Mouse (Mus musculus): ENCODE data around the gene Slc35a2. TPM values are rescaled to one million over a fixed set of nuclear protein-coding genes. Genes with fewer than 3 reads are reported as not detected.

The Slc35a2 gene
- polyA plus RNA-seq, 1 experiment, result 20.6 TPM

DNA sequence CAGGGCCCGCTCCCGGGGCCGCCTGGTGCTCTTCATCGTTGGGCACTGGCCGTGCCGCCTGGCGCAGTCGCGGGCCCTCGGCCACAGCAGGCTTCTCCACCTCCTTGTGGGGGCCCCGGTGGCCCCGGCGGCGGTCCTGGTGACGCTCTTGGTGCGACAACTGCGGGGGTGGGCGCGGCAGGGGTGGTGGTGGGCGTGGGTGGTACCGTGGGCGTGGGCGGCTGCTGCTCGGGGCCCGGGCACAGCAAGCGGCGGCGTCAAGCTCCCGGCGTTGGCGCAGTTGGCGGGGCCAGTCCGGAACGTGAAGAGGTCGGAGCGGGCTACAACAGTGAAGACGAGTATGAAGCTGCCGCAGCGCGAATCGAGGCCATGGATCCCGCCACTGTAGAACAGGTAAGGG, 41.5 kb upstream of the Slc35a2 start:
- TF ChIP-seq MYOD1 (IDR thresholded peaks at IDR 0.05; ENCODE audit: control insufficient read depth, insufficient read length, low read depth), result no peak
- no peak for TF ChIP-seq MAX (IDR thresholded peaks at IDR 0.05)
- TF ChIP-seq MYOG (IDR thresholded peaks at IDR 0.05; ENCODE audit: control insufficient read depth, extremely low read depth, insufficient read length), result no peak
- TF ChIP-seq FOSL1 (IDR thresholded peaks at IDR 0.05; ENCODE audit: insufficient read depth, low read length, poor library complexity, severe bottlenecking), result no peak
- no peak for TF ChIP-seq CEBPB (IDR thresholded peaks at IDR 0.05; ENCODE audit: low read depth)
- TF ChIP-seq USF1 (IDR thresholded peaks at IDR 0.05; ENCODE audit: low read depth), result no peak
- no peak for TF ChIP-seq CTCF (IDR thresholded peaks at IDR 0.05; ENCODE audit: control insufficient read depth, insufficient read depth, insufficient read length)
- H3K36me3 ChIP-seq (ENCODE audit: control insufficient read depth, insufficient read depth), result peaks cover 3% of the 10 kb centered on the region
- H3K79me2 ChIP-seq (ENCODE audit: control insufficient read depth, insufficient read depth), result peaks cover 54% of the 10 kb centered on the region
- H3ac ChIP-seq (ENCODE audit: control insufficient read depth, insufficient read length, low read depth), result peak overlapping the region; percentile 90
- peaks cover 36% of the 10 kb centered on the region for H3K79me3 ChIP-seq (ENCODE audit: low read depth)
- no peaks in the 10 kb centered on the region for H3K27me3 ChIP-seq (ENCODE audit: control insufficient read depth, insufficient read depth, insufficient read length)
- H3K4me3 ChIP-seq (ENCODE audit: insufficient read depth, poor library complexity, severe bottlenecking), result peak overlapping the region; percentile 56

DNA sequence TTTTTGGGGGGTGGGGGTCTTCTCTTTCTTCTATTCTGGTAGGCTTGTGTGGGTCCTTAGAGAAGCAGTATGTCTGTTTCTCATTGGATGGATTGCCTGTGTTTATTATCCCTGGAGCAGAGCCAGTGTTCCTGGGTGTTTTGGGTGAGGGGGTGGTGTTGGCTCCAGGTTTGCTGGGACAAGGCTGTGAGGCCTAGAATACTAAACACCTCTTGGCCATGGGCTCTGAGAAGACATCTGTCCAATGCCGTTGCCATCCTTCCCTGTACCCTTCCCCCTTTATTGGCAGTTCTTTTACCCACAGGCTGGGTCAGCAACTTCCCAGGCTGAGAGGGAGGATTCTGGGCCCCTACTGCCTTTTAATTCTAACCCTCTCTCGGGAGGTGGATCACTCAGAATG, 36.0 kb upstream of the Slc35a2 start:
- TF ChIP-seq FOSL1 (IDR thresholded peaks at IDR 0.05; ENCODE audit: insufficient read depth, low read length, poor library complexity, severe bottlenecking), result no peak
- no peak for TF ChIP-seq MAX (IDR thresholded peaks at IDR 0.05)
- TF ChIP-seq MYOG (IDR thresholded peaks at IDR 0.05; ENCODE audit: control insufficient read depth, extremely low read depth, insufficient read length), result no peak
- TF ChIP-seq MYOD1 (IDR thresholded peaks at IDR 0.05; ENCODE audit: control insufficient read depth, insufficient read length, low read depth), result no peak
- TF ChIP-seq USF1 (IDR thresholded peaks at IDR 0.05; ENCODE audit: low read depth), result no peak
- TF ChIP-seq CEBPB (IDR thresholded peaks at IDR 0.05; ENCODE audit: low read depth), result no peak
- TF ChIP-seq CTCF (IDR thresholded peaks at IDR 0.05; ENCODE audit: control insufficient read depth, insufficient read depth, insufficient read length), result no peak
- H3K79me3 ChIP-seq (ENCODE audit: low read depth), result peaks cover 44% of the 10 kb centered on the region
- H3ac ChIP-seq (ENCODE audit: control insufficient read depth, insufficient read length, low read depth), result no peak overlapping the region
- H3K36me3 ChIP-seq (ENCODE audit: control insufficient read depth, insufficient read depth), result peaks cover 7% of the 10 kb centered on the region
- peaks cover 55% of the 10 kb centered on the region for H3K79me2 ChIP-seq (ENCODE audit: control insufficient read depth, insufficient read depth)
- H3K27me3 ChIP-seq (ENCODE audit: control insufficient read depth, insufficient read depth, insufficient read length), result no peaks in the 10 kb centered on the region
- H3K4me3 ChIP-seq (ENCODE audit: insufficient read depth, poor library complexity, severe bottlenecking), result no peak overlapping the region

DNA sequence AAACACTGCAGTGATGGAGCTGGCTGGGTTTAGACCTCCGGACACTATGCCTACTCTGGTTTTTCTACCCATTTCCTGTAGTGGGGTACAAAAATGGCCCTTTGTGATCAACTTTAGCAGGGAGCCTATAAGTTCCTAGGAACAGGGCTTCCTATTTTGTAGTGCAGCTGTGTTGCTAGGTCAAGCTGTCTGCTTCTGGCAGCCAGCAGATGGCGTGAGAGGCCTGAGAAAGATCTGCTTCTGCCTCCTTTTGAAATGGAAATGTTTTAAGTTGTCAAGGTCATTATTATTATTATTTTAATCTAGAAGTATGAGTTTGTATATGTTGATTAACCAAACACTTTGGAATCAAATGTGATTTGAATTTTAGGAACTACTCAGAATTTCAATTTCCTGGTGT, 29.2 kb upstream of the Slc35a2 start:
- Histone ChIP-seq H3K4me3 (ENCODE audit: insufficient read depth, poor library complexity, severe bottlenecking) (no peak overlapping the region), H3K79me3 (ENCODE audit: low read depth) (peaks cover 10% of the 10 kb centered on the region), H3K27me3 (ENCODE audit: control insufficient read depth, insufficient read depth, insufficient read length) (no peaks in the 10 kb centered on the region), H3K79me2 (ENCODE audit: control insufficient read depth, insufficient read depth) (no peaks in the 10 kb centered on the region), H3ac (ENCODE audit: control insufficient read depth, insufficient read length, low read depth) (no peak overlapping the region), H3K36me3 (ENCODE audit: control insufficient read depth, insufficient read depth) (peaks cover 11% of the 10 kb centered on the region)
- no peak for TF ChIP-seq CEBPB (IDR thresholded peaks at IDR 0.05; ENCODE audit: low read depth)
- peak; percentile 7 for TF ChIP-seq CTCF (IDR thresholded peaks at IDR 0.05; ENCODE audit: control insufficient read depth, insufficient read depth, insufficient read length)

DNA sequence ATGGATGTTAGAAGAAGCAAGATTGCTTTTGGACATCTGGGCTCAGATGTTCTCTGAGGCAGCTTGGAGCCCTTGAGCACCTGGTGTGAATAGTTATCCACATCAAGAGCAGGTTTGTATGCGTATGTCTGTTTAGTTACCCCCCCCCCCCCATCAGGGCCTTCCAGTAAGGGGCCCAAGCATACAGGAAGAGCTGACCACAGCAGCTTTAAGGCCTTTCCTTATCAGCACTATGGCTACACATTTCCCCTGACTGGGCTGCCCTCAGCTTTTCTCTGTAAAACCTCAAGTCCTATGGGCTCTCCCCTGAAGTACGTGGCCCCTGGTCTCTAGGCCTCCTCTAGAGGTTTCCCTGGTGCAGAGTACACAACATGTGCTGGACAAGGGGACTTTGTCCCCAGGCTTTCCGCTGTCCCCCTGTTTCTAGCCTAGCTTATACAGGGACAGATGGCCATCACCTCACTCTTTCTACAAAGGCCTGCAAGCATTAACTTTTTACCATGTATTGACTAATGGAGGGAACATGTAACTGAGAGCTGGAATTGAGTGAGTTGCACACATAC, 24.6 kb upstream of the Slc35a2 start:
- H3K27me3 ChIP-seq (ENCODE audit: control insufficient read depth, insufficient read depth, insufficient read length), result no peaks in the 10 kb centered on the region
- H3K4me3 ChIP-seq (ENCODE audit: insufficient read depth, poor library complexity, severe bottlenecking), result no peak overlapping the region
- no peak overlapping the region for H3ac ChIP-seq (ENCODE audit: control insufficient read depth, insufficient read length, low read depth)
- no peak for TF ChIP-seq MAX (IDR thresholded peaks at IDR 0.05)
- H3K79me3 ChIP-seq (ENCODE audit: low read depth), result peaks cover 5% of the 10 kb centered on the region
- peaks cover 14% of the 10 kb centered on the region for H3K79me2 ChIP-seq (ENCODE audit: control insufficient read depth, insufficient read depth)
- peaks cover 3% of the 10 kb centered on the region for H3K36me3 ChIP-seq (ENCODE audit: control insufficient read depth, insufficient read depth)

DNA sequence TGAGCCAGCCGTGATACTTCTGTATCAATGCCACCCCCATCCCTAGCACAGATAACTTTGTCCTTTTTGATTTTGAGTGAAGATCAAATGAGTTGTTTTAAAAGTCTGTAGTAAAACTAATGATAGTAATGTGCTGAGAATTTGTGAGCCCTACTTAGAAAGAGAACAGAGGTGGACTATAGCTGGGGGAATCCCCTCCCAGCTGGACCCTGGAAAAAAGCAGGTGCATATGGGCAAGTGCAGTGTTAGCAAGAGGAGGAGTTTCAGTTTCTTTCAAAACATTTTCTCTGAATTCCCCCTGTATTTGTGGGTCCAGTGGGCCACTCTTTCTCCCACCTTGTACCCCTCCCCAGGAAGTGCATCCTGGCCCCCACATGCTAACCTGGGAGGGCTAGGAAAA, 20.6 kb upstream of the Slc35a2 start:
- TF ChIP-seq MYOG (IDR thresholded peaks at IDR 0.05; ENCODE audit: control insufficient read depth, extremely low read depth, insufficient read length) (no peak), CTCF (IDR thresholded peaks at IDR 0.05; ENCODE audit: control insufficient read depth, insufficient read depth, insufficient read length) (no peak), USF1 (IDR thresholded peaks at IDR 0.05; ENCODE audit: low read depth) (no peak), MAX (IDR thresholded peaks at IDR 0.05) (no peak), MYOD1 (IDR thresholded peaks at IDR 0.05; ENCODE audit: control insufficient read depth, insufficient read length, low read depth) (no peak), CEBPB (IDR thresholded peaks at IDR 0.05; ENCODE audit: low read depth) (no peak), FOSL1 (IDR thresholded peaks at IDR 0.05; ENCODE audit: insufficient read depth, low read length, poor library complexity, severe bottlenecking) (no peak)
- Histone ChIP-seq H3K36me3 (ENCODE audit: control insufficient read depth, insufficient read depth) (no peaks in the 10 kb centered on the region), H3ac (ENCODE audit: control insufficient read depth, insufficient read length, low read depth) (no peak overlapping the region), H3K79me2 (ENCODE audit: control insufficient read depth, insufficient read depth) (peaks cover 22% of the 10 kb centered on the region), H3K79me3 (ENCODE audit: low read depth) (peaks cover 7% of the 10 kb centered on the region), H3K4me3 (ENCODE audit: insufficient read depth, poor library complexity, severe bottlenecking) (no peak overlapping the region), H3K27me3 (ENCODE audit: control insufficient read depth, insufficient read depth, insufficient read length) (no peaks in the 10 kb centered on the region)

DNA sequence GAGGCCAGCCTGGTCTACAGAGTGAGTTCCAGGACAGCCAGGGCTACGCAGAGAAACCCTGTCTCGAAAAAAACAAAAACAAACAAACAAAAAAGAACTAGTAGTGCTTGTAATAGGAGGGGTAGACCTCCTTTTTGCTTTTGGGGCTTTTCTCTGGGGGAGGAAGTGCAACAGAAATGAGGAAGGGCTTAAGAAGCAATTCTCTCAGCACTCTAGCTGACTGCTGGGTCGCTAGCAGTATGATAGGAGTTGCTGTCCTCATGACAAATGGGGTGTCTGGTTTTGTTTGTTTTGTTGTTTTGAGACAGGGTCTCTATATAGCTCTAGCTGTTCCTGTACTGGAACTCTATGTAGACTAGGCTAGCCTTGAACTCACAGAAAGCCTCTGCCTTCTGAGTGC, 19.3 kb upstream of the Slc35a2 start:
- no peaks in the 10 kb centered on the region for H3K36me3 ChIP-seq (ENCODE audit: control insufficient read depth, insufficient read depth)
- H3K79me2 ChIP-seq (ENCODE audit: control insufficient read depth, insufficient read depth), result peaks cover 22% of the 10 kb centered on the region
- H3K79me3 ChIP-seq (ENCODE audit: low read depth), result peaks cover 4% of the 10 kb centered on the region
- no peak overlapping the region for H3ac ChIP-seq (ENCODE audit: control insufficient read depth, insufficient read length, low read depth)
- TF ChIP-seq FOSL1 (IDR thresholded peaks at IDR 0.05; ENCODE audit: insufficient read depth, low read length, poor library complexity, severe bottlenecking) (no peak), MYOD1 (IDR thresholded peaks at IDR 0.05; ENCODE audit: control insufficient read depth, insufficient read length, low read depth) (no peak), MAX (IDR thresholded peaks at IDR 0.05) (no peak), CEBPB (IDR thresholded peaks at IDR 0.05; ENCODE audit: low read depth) (no peak), CTCF (IDR thresholded peaks at IDR 0.05; ENCODE audit: control insufficient read depth, insufficient read depth, insufficient read length) (no peak), USF1 (IDR thresholded peaks at IDR 0.05; ENCODE audit: low read depth) (no peak), MYOG (IDR thresholded peaks at IDR 0.05; ENCODE audit: control insufficient read depth, extremely low read depth, insufficient read length) (no peak)
- H3K4me3 ChIP-seq (ENCODE audit: insufficient read depth, poor library complexity, severe bottlenecking), result no peak overlapping the region
- H3K27me3 ChIP-seq (ENCODE audit: control insufficient read depth, insufficient read depth, insufficient read length), result no peaks in the 10 kb centered on the region
